Mouse (Mus musculus): ENCODE data around the gene Gng13. TPM values are rescaled to one million over a fixed set of nuclear protein-coding genes. Genes with fewer than 3 reads are reported as not detected.

Gene Gng13
- polyA plus RNA-seq, 1 experiment: not detected

- TF ChIP-seq GATA1 (IDR thresholded peaks at IDR 0.05; ENCODE audit: low read length): no peak
Observed at GRCm38 (mm10) chr17:25721476-25721875, 4.5 kb downstream of the Gng13 start.

- TF ChIP-seq GATA1 (IDR thresholded peaks at IDR 0.05; ENCODE audit: low read length): no peak
Observed at GRCm38 (mm10) chr17:25723470-25723869, 6.5 kb downstream of the Gng13 start.

DNA sequence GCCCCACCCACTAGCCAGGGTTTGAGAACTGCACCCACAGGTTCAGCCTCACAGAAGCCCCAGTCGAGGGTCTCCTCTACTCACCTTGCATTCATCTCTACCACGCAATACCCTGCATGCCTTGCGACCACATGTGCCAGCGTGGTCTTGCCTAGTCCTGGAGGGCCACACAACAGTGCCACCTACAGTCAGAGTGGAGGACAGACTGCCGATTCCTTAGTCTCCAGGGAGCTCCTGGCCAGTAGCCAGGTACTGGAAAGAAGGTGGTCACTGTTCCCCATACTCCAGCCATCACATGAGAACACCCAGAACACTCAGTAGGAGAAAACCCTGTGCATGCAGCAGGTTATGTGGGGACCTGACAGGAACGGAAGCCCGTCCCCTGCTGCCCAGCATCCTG lies 6.9 kb downstream of the Gng13 start:
- no peak for TF ChIP-seq GATA1 (IDR thresholded peaks at IDR 0.05; ENCODE audit: low read length)

- no peak for TF ChIP-seq GATA1 (IDR thresholded peaks at IDR 0.05; ENCODE audit: low read length)
Observed at GRCm38 (mm10) chr17:25725264-25725663, 8.3 kb downstream of the Gng13 start.

- no peak for TF ChIP-seq GATA1 (IDR thresholded peaks at IDR 0.05; ENCODE audit: low read length)
Observed at GRCm38 (mm10) chr17:25727265-25728008, 10.5 kb downstream of the Gng13 start, which contains the start of the genes Chtf18 and Rpusd1. Gene Chtf18 (minus strand): TSS chr17:25727419. Gene Rpusd1 (plus strand): TSS chr17:25727670.

DNA sequence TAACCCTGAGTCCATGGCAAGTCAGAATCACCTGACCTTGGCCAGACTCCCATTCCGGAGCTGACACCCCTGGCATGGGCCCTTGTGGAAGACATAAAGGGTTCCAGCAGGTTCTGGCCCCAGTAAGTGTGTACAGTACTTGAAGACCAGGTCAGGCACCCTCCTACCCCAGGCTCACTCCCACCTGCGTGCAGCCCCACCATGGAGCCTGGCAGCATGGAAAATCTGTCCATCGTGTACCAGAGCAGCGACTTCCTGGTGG lies 11.0 kb downstream of the Gng13 start:
- no peak for TF ChIP-seq GATA1 (IDR thresholded peaks at IDR 0.05; ENCODE audit: low read length)

DNA sequence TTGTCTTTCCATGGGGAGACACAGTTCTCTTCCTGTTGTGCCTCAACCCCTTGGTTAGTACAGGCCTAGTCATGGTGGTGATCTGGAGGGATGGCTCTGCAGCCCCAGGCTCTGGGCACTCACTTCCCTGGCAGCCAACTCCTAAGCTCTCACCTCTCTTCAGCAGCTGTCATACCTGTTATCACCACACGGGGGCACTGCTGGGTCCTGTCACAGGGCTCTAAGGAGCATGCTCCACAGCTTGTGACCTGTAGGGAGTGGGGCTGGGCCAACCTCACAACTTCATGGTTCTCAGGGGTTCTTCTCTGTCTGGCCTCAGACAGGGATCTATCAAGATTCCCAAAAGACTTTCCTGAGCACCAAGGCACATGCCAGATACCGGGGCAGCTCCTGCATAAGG lies 15.1 kb downstream of the Gng13 start:
- no peak for TF ChIP-seq GATA1 (IDR thresholded peaks at IDR 0.05; ENCODE audit: low read length)

- no peak for TF ChIP-seq GATA1 (IDR thresholded peaks at IDR 0.05; ENCODE audit: low read length)
Observed at GRCm38 (mm10) chr17:25735246-25735645, 18.3 kb downstream of the Gng13 start.

GRCm38 (mm10) chr17:25735745-25736144 lies 18.8 kb downstream of the Gng13 start, which contains the start of gene Mslnl:
Gene Mslnl (plus strand): TSS chr17:25736042.
- TF ChIP-seq GATA1 (IDR thresholded peaks at IDR 0.05; ENCODE audit: low read length): no peak

- no peak for TF ChIP-seq GATA1 (IDR thresholded peaks at IDR 0.05; ENCODE audit: low read length)
Observed at GRCm38 (mm10) chr17:25738861-25739260, 21.9 kb downstream of the Gng13 start.

GRCm38 (mm10) chr17:25743831-25744230 lies 26.9 kb downstream of the Gng13 start:
- TF ChIP-seq GATA1 (IDR thresholded peaks at IDR 0.05; ENCODE audit: low read length): no peak

DNA sequence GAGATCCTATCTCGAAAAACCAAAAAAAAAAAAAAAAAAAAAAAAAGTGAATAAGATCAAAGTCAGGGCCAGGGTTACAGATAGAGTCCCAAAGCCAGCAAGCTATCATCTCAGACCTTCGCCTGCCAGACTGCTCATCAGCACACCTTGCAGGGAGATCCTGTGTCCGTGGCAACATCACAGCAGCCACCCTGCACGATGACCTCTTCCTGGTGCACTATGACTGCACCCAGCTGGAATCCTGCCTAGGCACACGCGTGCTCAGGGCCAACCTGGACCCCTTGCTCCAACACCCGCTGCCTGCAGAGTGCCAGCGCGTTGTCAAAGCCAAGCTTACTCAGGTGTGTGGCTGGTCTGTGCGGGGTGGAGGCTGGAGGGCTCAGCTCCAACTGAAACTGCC lies 27.3 kb downstream of the Gng13 start:
- TF ChIP-seq GATA1 (IDR thresholded peaks at IDR 0.05; ENCODE audit: low read length): no peak

DNA sequence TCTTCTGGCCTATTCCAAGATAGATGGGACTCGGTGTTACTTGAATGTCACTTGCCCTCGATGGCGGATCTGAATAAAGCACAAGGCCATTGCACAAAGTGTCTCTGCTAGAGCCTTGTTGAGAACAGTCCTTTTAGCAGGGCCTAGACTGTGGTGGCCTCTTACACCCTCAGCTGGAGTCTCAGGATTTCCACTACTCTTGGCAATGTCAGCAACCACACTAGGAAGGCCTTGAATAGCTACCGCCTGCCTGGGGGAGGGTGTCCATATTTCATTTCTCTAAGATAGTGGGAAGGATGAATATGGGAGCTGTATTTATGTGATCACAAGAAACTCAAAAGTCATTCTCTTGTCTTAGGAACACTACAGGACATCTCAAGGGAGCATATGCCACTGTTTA lies 31.3 kb downstream of the Gng13 start:
- no peak for TF ChIP-seq GATA1 (IDR thresholded peaks at IDR 0.05; ENCODE audit: low read length)

- TF ChIP-seq GATA1 (IDR thresholded peaks at IDR 0.05; ENCODE audit: low read length): no peak
Observed at GRCm38 (mm10) chr17:25749314-25749713, 32.3 kb downstream of the Gng13 start.

- TF ChIP-seq GATA1 (IDR thresholded peaks at IDR 0.05; ENCODE audit: low read length): no peak
Observed at GRCm38 (mm10) chr17:25751446-25751845, 34.5 kb downstream of the Gng13 start.

- no peak for TF ChIP-seq GATA1 (IDR thresholded peaks at IDR 0.05; ENCODE audit: low read length)
Observed at GRCm38 (mm10) chr17:25754241-25754640, 37.3 kb downstream of the Gng13 start, which contains the start of gene Msln. Gene Msln (minus strand): TSS chr17:25754378.

GRCm38 (mm10) chr17:25755086-25755485 lies 38.1 kb downstream of the Gng13 start:
- TF ChIP-seq GATA1 (IDR thresholded peaks at IDR 0.05; ENCODE audit: low read length): no peak

Data from G1E-ER4 (cell line).